Mouse (Mus musculus) thymus, adult 2 months (tissue): ENCODE results near the gene Gadd45b. TPM values are rescaled to one million over a fixed set of nuclear protein-coding genes. Genes with fewer than 3 reads are reported as not detected.

Experiments used
- DNase-seq: peaks from one replicate; pipeline ENCODE4 v3.0.0; 2021
- H3K27ac ChIP-seq: fragments of 200-500 bp; 2 replicates; pipeline ENCODE4 v1.5.1; 2012; ENCODE audit warnings: low read length, control low read depth; ENCODE audit not compliant: control insufficient read depth, insufficient read depth
- H3K27me3 ChIP-seq: fragments of 200-500 bp; 2 replicates; pipeline ENCODE4 v1.6.1; 2012; ENCODE audit warnings: mild to moderate bottlenecking, low read length, moderate library complexity, mixed read lengths; ENCODE audit not compliant: control insufficient read depth, insufficient read depth
- H3K36me3 ChIP-seq: fragments of 200-500 bp; 2 replicates; pipeline ENCODE4 v1.6.1; 2012; ENCODE audit warnings: mild to moderate bottlenecking, low read length, moderate library complexity; ENCODE audit not compliant: control insufficient read depth, insufficient read depth
- H3K4me1 ChIP-seq: fragments of 200-500 bp; replicated peaks from 2 replicates; pipeline ENCODE4 v1.6.1; 2012; ENCODE audit warnings: low read length; ENCODE audit not compliant: control insufficient read depth, insufficient read depth
- H3K4me3 ChIP-seq: fragments of 200-500 bp; 2 replicates; pipeline ENCODE4 v1.5.1; 2012; ENCODE audit warnings: mild to moderate bottlenecking, low read length, control low read depth, moderate library complexity; ENCODE audit not compliant: control insufficient read depth, insufficient read depth
- CTCF ChIP-seq: fragments of 200-500 bp; IDR thresholded peaks from 2 replicates; pipeline ENCODE4 v1.5.1; 2012; ENCODE audit warnings: mild to moderate bottlenecking, control low read depth, low read length, moderate library complexity, borderline replicate concordance; ENCODE audit not compliant: control insufficient read depth, poor library complexity, insufficient read depth; ENCODE audit errors: extremely low read depth
- POLR2A ChIP-seq: fragments of 200-500 bp; IDR thresholded peaks from 2 replicates; pipeline ENCODE4 v1.6.1; 2012; ENCODE audit warnings: mild to moderate bottlenecking, low read length, control low read depth, moderate library complexity; ENCODE audit not compliant: control insufficient read depth, poor library complexity, insufficient read depth; ENCODE audit errors: extremely low read depth
- WGBS: fragments of 180-500 bp; shearing (Covaris S2); methylation state at CpG from one replicate; pipeline ENCODE4 v1.1.7; 2018; 5-methylcytosine and 5-hydroxymethylcytosine counted together
- polyA plus RNA-seq: library from polyadenylated mRNA; depleted of rRNA; stranded (reverse); fragments of >200 nt; gene quantifications from 2 replicates; pipeline ENCODE4 v1.2.3, GENCODE M21; 2012

Gadd45b gene
- polyA plus RNA-seq, 1 experiment, result 53.2 TPM

GRCm38 (mm10) chr10:80915736-80916135 lies 14.1 kb upstream of the Gadd45b start:
- Histone ChIP-seq H3K27ac (no peak overlapping the region), H3K27me3 (no peaks in the 10 kb centered on the region), H3K36me3 (no peaks in the 10 kb centered on the region), H3K4me1 (peaks cover 31% of the 10 kb centered on the region), H3K4me3 (no peak overlapping the region)
- TF ChIP-seq POLR2A (no peak), CTCF (no peak)
- WGBS, result 99% methylated on average over 4 of the region's 4 CpGs
- no peak for DNase-seq

- Histone ChIP-seq H3K27ac (no peak overlapping the region), H3K27me3 (no peaks in the 10 kb centered on the region), H3K36me3 (no peaks in the 10 kb centered on the region), H3K4me3 (peak overlapping the region; percentile 88), H3K4me1 (peaks cover 38% of the 10 kb centered on the region)
- DNase-seq, result no peak
- TF ChIP-seq POLR2A (no peak), CTCF (no peak)
- 7% methylated on average over 15 of the region's 15 CpGs for WGBS
These were observed 12.5 kb upstream of the Gadd45b start for GRCm38 (mm10) chr10:80917336-80917778.

- H3K27me3 ChIP-seq, result no peaks in the 10 kb centered on the region
- peak within 1 kb of the TSS; percentile 88 for H3K4me3 ChIP-seq
- TF ChIP-seq POLR2A (peak; percentile 41; the same call in 1 of the 2 replicates), CTCF (no peak)
- H3K4me1 ChIP-seq, result peaks cover 43% of the 10 kb centered on the region
- no peaks in the 10 kb centered on the region for H3K36me3 ChIP-seq
- WGBS, result under 1% methylated on average over 57 of the region's 61 CpGs
- DNase-seq, result peak; percentile 65
- H3K27ac ChIP-seq, result no peak within 1 kb of the TSS
These were observed 12.0 kb upstream of the Gadd45b start, which contains the start of gene Lmnb2 for GRCm38 (mm10) chr10:80917779-80918434. Gene Lmnb2 (minus strand): TSS chr10:80918245.

GRCm38 (mm10) chr10:80921923-80922322 lies 8.0 kb upstream of the Gadd45b start:
- Histone ChIP-seq H3K27me3 (no peaks in the 10 kb centered on the region), H3K4me3 (no peak overlapping the region), H3K36me3 (no peaks in the 10 kb centered on the region), H3K4me1 (peaks cover 25% of the 10 kb centered on the region), H3K27ac (no peak overlapping the region)
- 24% methylated on average over 16 of the region's 16 CpGs for whole genome bisulfite sequencing
- TF ChIP-seq CTCF, result no peak
- TF ChIP-seq POLR2A, result no peak
- no peak for DNase-seq

- Histone ChIP-seq H3K27ac (no peak overlapping the region), H3K4me3 (no peak overlapping the region), H3K4me1 (peaks cover 32% of the 10 kb centered on the region), H3K27me3 (no peaks in the 10 kb centered on the region), H3K36me3 (no peaks in the 10 kb centered on the region)
- TF ChIP-seq CTCF (no peak), POLR2A (no peak)
- 79% methylated on average over 3 of the region's 3 CpGs for WGBS
- DNase-seq, result no peak
These were observed 4.4 kb upstream of the Gadd45b start for GRCm38 (mm10) chr10:80925472-80925871.

GRCm38 (mm10) chr10:80928586-80929298 lies 1.1 kb upstream of the Gadd45b start:
- Histone ChIP-seq H3K27me3 (peaks cover 12% of the 10 kb centered on the region; the same call in 1 of the 2 replicates), H3K4me1 (peaks cover 40% of the 10 kb centered on the region), H3K36me3 (no peaks in the 10 kb centered on the region), H3K4me3 (peak overlapping the region; percentile 61), H3K27ac (no peak overlapping the region)
- peak; percentile 90 for DNase-seq
- peak; percentile 93 for TF ChIP-seq CTCF
- peak; percentile 6; the same call in 1 of the 2 replicates for TF ChIP-seq POLR2A
- WGBS, result under 1% methylated on average over 48 of the region's 48 CpGs
